Mouse (Mus musculus): Measurements from ENCODE around the gene Gm12248. TPM values are rescaled to one million over a fixed set of nuclear protein-coding genes. Genes with fewer than 3 reads are reported as not detected.

Gene Gm12248
- polyA plus RNA-seq, 1 experiment from 2014 or later: not detected

DNA sequence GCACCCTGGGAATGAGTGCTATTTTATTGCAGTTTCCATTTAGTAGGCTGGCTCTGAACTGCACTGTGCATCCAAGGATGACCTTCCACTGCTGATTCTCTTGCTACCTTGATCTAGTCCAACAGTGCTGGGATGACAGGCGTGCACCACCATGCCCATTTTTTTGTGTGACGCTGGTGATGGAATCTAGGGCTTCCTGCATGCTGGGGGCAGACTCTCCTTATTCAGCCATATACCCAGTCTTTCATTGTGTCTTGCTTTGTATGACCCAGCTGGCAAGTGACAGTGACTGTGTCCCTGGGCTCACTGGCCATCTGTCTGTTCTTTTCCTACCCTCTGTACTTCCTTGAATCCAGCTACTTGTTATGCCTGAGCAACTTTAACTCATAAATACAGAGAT lies 30.8 kb upstream of the Gm12248 start:
- no peak for ATAC-seq (ENCODE audit: insufficient number of reproducible peaks, low FRiP score)
- H3K27ac ChIP-seq (ENCODE audit: poor library complexity, severe bottlenecking): no peak overlapping the region
- 89% methylated on average over 2 of the region's 2 CpGs for WGBS
- H3K4me2 ChIP-seq: no peak overlapping the region
- no peak overlapping the region for H3K4me3 ChIP-seq
- no peaks in the 10 kb centered on the region for H3K9me3 ChIP-seq (replicated peaks)
- H3K27me3 ChIP-seq (replicated peaks): no peaks in the 10 kb centered on the region
- peaks cover 42% of the 10 kb centered on the region for H3K4me1 ChIP-seq (replicated peaks)
- no peak overlapping the region for H3K9ac ChIP-seq
- peaks cover 68% of the 10 kb centered on the region for H3K36me3 ChIP-seq

DNA sequence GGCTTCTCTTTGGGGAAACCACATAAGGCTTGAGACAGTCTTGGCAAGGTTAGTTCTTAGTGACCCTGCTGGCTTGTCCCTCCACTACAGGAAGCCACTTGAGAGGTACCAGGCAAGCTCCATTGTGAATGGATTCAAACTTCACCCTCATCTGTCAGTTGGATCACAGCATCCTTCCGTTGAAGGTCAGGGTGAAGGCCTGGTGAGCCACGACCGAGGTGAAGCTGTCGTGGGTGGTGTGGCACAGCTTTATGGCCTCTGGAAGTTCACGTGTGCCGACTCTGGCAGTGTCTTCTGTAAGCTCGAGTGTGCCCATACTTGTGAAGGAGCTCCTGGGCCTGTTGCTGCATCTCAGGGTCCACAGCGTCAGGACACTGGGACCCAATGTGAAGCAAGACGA lies 28.4 kb upstream of the Gm12248 start:
- Histone ChIP-seq H3K36me3 (peaks cover 74% of the 10 kb centered on the region), H3K4me1 (replicated peaks) (peaks cover 41% of the 10 kb centered on the region), H3K27me3 (replicated peaks) (no peaks in the 10 kb centered on the region), H3K4me2 (no peak overlapping the region), H3K9me3 (replicated peaks) (no peaks in the 10 kb centered on the region), H3K9ac (no peak overlapping the region), H3K4me3 (no peak overlapping the region), H3K27ac (ENCODE audit: poor library complexity, severe bottlenecking) (no peak overlapping the region)
- no peak for ATAC-seq (ENCODE audit: insufficient number of reproducible peaks, low FRiP score)
- 85% methylated on average over 9 of the region's 9 CpGs for WGBS

DNA sequence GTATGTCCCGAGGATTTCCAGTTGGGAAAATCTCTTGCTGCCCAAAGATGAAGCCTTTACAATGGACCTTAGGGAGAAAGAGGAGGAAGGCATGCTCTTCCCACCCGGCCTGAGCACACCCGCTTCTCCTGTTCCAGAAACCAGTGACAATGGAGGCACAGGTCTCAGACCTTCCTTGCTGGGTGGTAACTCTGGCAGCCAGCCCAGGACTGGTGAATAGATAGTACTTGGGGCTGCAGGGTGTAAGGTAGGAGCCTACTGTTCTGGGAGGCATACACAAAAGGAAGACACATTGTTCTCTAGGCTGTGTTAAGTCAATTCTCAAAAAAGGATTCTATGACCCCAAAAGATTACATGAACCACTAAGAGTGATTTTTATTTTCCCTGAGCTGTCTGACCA lies 27.7 kb upstream of the Gm12248 start:
- Histone ChIP-seq H3K4me1 (replicated peaks) (peaks cover 38% of the 10 kb centered on the region), H3K9ac (no peak overlapping the region), H3K4me2 (no peak overlapping the region), H3K27me3 (replicated peaks) (no peaks in the 10 kb centered on the region), H3K9me3 (replicated peaks) (no peaks in the 10 kb centered on the region), H3K27ac (ENCODE audit: poor library complexity, severe bottlenecking) (no peak overlapping the region), H3K4me3 (no peak overlapping the region), H3K36me3 (peaks cover 76% of the 10 kb centered on the region)
- no peak for ATAC-seq (ENCODE audit: insufficient number of reproducible peaks, low FRiP score)
- WGBS: 69% methylated on average over 3 of the region's 3 CpGs

DNA sequence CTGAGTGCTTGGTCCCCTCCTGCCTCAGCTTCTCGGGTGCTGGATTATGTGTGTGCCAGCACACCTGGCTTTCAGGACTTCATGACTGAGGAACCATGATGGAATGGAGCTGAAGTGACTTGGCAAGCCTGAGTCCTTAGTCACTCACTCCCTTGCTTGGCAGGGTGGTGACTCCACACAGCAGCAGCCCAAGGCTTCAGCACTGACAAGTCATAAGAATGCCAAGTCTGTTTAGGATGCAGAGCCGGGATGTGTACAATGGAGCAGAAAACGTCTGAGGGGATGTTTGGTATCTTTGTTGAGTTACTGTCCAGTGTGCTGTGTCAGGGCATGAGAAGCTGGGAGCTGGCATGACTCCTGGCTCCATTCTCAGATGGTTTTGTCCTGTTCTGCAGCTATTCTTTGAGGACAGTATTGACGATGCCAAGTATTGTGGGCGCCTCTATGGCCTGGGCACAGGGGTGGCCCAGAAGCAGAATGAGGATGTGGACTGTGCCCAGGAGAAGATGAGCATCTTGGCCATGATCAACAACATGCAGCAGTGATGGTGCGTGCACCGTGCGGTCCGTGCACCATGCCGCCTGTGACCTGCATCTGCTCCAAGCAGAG lies 24.2 kb upstream of the Gm12248 start:
- Histone ChIP-seq H3K4me2 (no peak overlapping the region), H3K4me3 (no peak overlapping the region), H3K36me3 (peaks cover 93% of the 10 kb centered on the region), H3K9me3 (replicated peaks) (no peaks in the 10 kb centered on the region), H3K9ac (no peak overlapping the region), H3K4me1 (replicated peaks) (peaks cover 16% of the 10 kb centered on the region), H3K27me3 (replicated peaks) (no peaks in the 10 kb centered on the region), H3K27ac (ENCODE audit: poor library complexity, severe bottlenecking) (0 out of 2 replicates have a peak overlapping the region, but pooled peaks have one; percentile 50)
- ATAC-seq (ENCODE audit: insufficient number of reproducible peaks, low FRiP score): no peak
- WGBS: 85% methylated on average over 10 of the region's 10 CpGs

GRCm38 (mm10) chr11:58116560-58116959 lies 23.6 kb upstream of the Gm12248 start:
- 66% methylated on average over 1 of the region's 1 CpGs for WGBS
- Histone ChIP-seq H3K4me1 (replicated peaks) (peaks cover 16% of the 10 kb centered on the region), H3K9me3 (replicated peaks) (no peaks in the 10 kb centered on the region), H3K9ac (no peak overlapping the region), H3K4me2 (no peak overlapping the region), H3K36me3 (peaks cover 93% of the 10 kb centered on the region), H3K27me3 (replicated peaks) (no peaks in the 10 kb centered on the region), H3K27ac (ENCODE audit: poor library complexity, severe bottlenecking) (peak overlapping the region; percentile 50), H3K4me3 (no peak overlapping the region)
- ATAC-seq (ENCODE audit: insufficient number of reproducible peaks, low FRiP score): no peak

DNA sequence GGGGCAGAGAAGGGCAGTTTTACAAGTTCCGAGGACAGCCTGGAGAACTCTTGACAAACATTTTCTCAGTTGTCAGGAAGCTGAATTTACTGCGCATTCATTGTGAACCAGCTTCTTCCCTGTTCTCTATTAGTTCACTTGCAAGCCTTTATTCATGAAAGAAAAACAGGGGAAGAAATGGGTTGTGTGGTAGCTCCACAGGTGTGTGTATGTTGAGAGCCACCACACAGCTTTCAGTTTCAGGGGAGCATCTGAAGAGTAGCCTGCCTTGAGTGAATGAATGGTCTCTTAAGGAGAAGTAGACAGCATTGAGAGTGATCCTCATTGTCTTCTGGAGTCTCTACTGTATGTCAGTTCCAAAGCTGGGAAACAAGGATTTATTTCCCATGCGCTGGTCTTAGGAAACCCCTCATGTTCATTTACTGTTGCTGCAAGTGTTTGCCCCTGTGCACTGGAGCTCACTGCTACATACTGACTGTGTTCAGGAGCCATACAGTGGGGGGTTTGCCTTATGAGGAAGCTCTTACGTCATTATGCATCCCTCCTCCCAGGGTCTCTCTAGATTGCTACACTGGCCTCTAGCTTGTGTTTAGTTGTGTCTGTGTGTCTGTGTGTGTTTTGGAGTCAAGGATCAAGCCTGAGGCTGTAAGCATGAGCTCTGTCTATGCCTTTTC lies 14.9 kb upstream of the Gm12248 start:
- ATAC-seq (ENCODE audit: insufficient number of reproducible peaks, low FRiP score): no peak
- Histone ChIP-seq H3K36me3 (peaks cover 39% of the 10 kb centered on the region), H3K4me1 (replicated peaks) (peaks cover 18% of the 10 kb centered on the region), H3K4me2 (no peak overlapping the region), H3K4me3 (no peak overlapping the region), H3K27ac (ENCODE audit: poor library complexity, severe bottlenecking) (no peak overlapping the region), H3K27me3 (replicated peaks) (no peaks in the 10 kb centered on the region), H3K9me3 (replicated peaks) (no peaks in the 10 kb centered on the region), H3K9ac (no peak overlapping the region)
- WGBS: 87% methylated on average over 4 of the region's 4 CpGs

DNA sequence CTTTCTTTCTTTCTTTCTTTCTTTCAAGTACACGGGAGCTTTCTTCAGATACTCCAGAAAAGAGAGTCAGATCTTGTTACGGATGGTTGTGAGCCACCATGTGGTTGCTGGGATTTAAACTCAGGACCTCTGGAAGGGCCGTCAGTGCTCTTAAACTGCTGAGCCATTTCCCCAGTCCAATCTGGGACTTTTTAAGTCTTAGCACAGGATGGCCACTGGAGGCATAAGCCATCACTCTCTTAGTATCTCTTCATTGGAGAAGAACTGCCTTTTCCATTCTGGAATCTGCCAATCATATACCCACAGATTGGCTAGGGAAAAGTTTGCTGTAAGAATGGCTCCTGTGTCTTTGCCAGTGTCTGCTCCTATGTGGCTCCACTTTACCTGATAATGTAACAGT lies 14.1 kb upstream of the Gm12248 start:
- peaks cover 18% of the 10 kb centered on the region for H3K4me1 ChIP-seq (replicated peaks)
- H3K27ac ChIP-seq (ENCODE audit: poor library complexity, severe bottlenecking): no peak overlapping the region
- H3K27me3 ChIP-seq (replicated peaks): no peaks in the 10 kb centered on the region
- H3K4me2 ChIP-seq: no peak overlapping the region
- H3K9me3 ChIP-seq (replicated peaks): no peaks in the 10 kb centered on the region
- no peak for ATAC-seq (ENCODE audit: insufficient number of reproducible peaks, low FRiP score)
- 63% methylated on average over 3 of the region's 3 CpGs for WGBS
- H3K36me3 ChIP-seq: peaks cover 31% of the 10 kb centered on the region
- H3K4me3 ChIP-seq: no peak overlapping the region
- H3K9ac ChIP-seq: no peak overlapping the region

DNA sequence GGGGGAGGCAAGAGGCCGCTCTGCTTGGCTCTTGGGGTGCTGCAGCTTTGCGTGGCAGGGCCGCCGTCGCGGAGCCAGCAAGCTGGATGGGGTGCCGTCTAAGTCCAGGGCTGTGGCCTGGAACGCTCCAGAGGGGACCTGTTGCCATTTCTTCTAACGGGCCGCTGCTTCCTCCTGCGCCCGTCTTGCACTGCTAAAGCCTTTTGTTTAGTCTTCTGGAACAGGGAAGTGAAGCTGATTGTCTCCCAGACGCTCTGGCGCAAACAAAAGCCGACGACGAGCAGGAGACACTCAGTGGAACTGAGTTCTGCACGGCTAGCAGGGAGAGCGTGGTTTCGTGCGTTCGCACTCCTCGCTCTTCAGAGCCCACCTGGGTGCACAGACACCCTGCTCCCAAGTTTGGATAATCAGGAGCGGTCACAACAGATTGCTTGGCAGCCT lies 11.4 kb upstream of the Gm12248 start:
- under 1% methylated on average over 24 of the region's 24 CpGs for WGBS
- H3K4me1 ChIP-seq (replicated peaks): peaks cover 18% of the 10 kb centered on the region

GRCm38 (mm10) chr11:58103697-58104306 lies 10.9 kb upstream of the Gm12248 start, which contains the start of gene Cnot8:
Gene Cnot8 (plus strand): TSS chr11:58104153.
- Histone ChIP-seq H3K4me2 (peak within 1 kb of the TSS; percentile 86), H3K9ac (peak within 1 kb of the TSS; percentile 92), H3K27ac (ENCODE audit: poor library complexity, severe bottlenecking) (peak within 1 kb of the TSS; percentile 86), H3K36me3 (peaks cover 5% of the 10 kb centered on the region; the same call in 1 of the 2 replicates), H3K4me3 (peak within 1 kb of the TSS; percentile 89), H3K27me3 (replicated peaks) (no peaks in the 10 kb centered on the region), H3K9me3 (replicated peaks) (no peaks in the 10 kb centered on the region), H3K4me1 (replicated peaks) (peaks cover 18% of the 10 kb centered on the region)
- under 1% methylated on average over 55 of the region's 55 CpGs for WGBS
- peak; percentile 98 for ATAC-seq (ENCODE audit: insufficient number of reproducible peaks, low FRiP score)

More for the DNA sequence above, 11.4 kb upstream of the Gm12248 start:
- peak overlapping the region; percentile 89 for H3K4me3 ChIP-seq
- peak overlapping the region; percentile 86 for H3K4me2 ChIP-seq
- H3K27me3 ChIP-seq (replicated peaks): no peaks in the 10 kb centered on the region
- ATAC-seq (ENCODE audit: insufficient number of reproducible peaks, low FRiP score): peak; percentile 37; the same call in 1 of the 2 replicates
- H3K36me3 ChIP-seq: peaks cover 5% of the 10 kb centered on the region; the same call in 1 of the 2 replicates
- peak overlapping the region; percentile 86 for H3K27ac ChIP-seq (ENCODE audit: poor library complexity, severe bottlenecking)
- H3K9ac ChIP-seq: peak overlapping the region; percentile 92
- H3K9me3 ChIP-seq (replicated peaks): no peaks in the 10 kb centered on the region

DNA sequence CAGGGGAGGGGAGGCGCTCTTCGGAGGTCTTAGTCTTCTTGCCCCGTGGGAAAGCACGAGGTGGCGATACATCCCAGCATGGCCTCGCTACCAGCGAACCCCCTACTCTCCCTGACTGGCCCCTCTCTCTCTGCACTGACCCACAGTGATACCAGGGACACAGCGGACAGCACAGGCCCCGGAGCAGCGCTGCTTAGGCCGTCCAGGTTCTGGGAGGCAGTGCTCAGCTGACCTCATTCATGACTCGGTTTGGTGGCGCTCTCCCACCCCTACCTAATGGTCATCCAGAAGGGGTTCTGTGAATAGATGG lies 10.4 kb upstream of the Gm12248 start:
- Histone ChIP-seq H3K36me3 (no peaks in the 10 kb centered on the region), H3K27ac (ENCODE audit: poor library complexity, severe bottlenecking) (peak overlapping the region; percentile 41; the same call in 1 of the 2 replicates), H3K4me1 (replicated peaks) (peaks cover 18% of the 10 kb centered on the region), H3K4me3 (peak overlapping the region; percentile 89), H3K27me3 (replicated peaks) (no peaks in the 10 kb centered on the region; the same call in 1 of the 2 replicates), H3K9ac (peak overlapping the region; percentile 47), H3K4me2 (peak overlapping the region; percentile 86), H3K9me3 (replicated peaks) (no peaks in the 10 kb centered on the region)
- WGBS: 58% methylated on average over 13 of the region's 13 CpGs
- ATAC-seq (ENCODE audit: insufficient number of reproducible peaks, low FRiP score): peak; percentile 19; the same call in 1 of the 2 replicates
